Mouse (Mus musculus): ENCODE data around the gene Rarb.

Gene Rarb

GRCm38 (mm10) chr14:16537433-16537832 lies 281.5 kb downstream of the Rarb start:
- DNase-seq (ENCODE audit: low read depth, low spot score), result no peak

GRCm38 (mm10) chr14:16528631-16529030 lies 290.3 kb downstream of the Rarb start:
- DNase-seq (ENCODE audit: low read depth, low spot score), result no peak

DNA sequence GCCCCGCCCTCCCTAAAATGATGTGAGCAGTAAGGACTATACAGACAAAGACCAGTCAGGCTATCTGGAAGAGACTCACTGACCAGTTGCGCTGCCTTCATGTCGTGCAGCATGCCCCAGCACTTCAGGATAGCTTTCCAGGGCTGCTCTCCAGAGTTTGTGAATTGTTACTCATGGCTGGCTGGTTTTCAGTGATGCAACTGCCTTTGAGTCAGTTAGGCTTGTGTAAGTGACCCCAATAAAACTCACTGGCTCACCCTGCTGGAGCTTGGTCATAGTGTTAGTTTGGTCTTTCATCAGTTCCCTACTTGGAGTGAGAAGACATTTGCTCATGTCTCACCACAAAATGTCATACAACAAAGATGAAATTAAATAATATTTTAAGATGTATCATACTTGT lies 292.8 kb downstream of the Rarb start:
- no peak for DNase-seq (ENCODE audit: low read depth, low spot score)

GRCm38 (mm10) chr14:16525137-16525924 lies 293.6 kb downstream of the Rarb start:
- DNase-seq (ENCODE audit: low read depth, low spot score), result no peak

DNA sequence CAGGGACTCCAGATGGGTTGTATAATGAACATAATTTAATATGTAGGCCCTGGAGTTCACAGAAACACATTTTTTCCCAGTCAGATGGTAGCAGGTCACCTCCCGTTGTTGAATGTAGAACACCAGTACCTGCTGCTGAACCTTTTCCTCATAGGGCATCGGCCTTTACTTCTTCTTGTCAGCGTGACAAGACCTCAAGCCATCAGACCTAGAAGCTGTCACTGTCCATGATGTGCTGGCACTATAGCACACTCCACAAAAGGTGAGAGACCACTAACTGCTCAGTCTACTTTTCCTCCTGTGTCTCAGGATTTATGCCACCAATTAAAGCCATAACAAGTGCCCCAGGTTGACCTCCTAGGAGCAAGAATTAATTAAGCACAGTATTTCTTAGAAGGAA lies 296.1 kb downstream of the Rarb start:
- no peak for DNase-seq (ENCODE audit: low read depth, low spot score)

DNA sequence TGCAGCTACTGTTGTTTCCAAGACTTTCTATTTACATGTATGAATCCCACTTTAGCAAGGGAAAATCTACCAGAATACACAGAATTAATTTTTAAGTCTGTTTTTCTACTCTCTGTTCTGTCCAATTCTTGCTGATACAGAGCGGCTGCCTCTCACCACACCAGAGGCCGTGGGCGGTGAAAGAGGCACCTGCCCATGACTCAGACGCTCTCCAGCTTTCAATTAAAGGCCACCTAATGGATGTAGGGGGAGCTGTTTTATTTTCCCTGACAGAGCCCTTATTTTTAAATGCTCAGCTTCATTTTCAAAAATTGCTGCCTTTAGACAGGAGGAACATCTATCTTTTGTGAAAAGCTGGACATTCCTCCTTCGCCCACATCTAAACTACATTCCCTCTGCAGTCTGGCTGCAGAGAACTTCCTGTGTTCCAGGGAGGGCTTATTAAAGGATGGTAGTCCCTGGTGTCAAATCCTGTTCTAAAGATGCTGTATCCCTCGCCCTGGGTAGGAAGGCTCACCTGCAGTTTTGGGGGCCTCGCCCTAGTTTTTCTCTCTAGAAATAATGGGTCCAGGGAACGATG lies 299.3 kb downstream of the Rarb start:
- no peak for DNase-seq (ENCODE audit: low read depth, low spot score)

DNA sequence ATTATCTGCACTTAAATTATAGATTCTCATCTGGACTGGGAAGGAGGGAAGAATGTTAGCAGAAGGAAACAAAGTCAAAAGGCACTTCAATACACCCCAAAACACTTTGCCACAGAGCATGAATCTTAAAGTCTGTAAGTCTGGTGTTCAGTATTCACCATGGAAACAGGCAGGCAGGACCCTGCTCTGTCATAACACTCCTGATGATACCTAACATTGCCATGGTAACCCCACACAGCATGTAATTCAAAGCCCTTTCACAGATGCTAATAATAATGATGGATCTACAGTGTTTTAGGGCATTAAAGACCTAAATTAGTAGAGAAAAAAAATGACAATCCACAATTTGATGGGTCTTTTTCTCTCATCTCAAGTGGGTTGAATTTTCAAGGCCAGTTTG lies 301.0 kb downstream of the Rarb start:
- DNase-seq (ENCODE audit: low read depth, low spot score), result no peak

GRCm38 (mm10) chr14:16515731-16516130 lies 303.2 kb downstream of the Rarb start:
- no peak for DNase-seq (ENCODE audit: low read depth, low spot score)

DNA sequence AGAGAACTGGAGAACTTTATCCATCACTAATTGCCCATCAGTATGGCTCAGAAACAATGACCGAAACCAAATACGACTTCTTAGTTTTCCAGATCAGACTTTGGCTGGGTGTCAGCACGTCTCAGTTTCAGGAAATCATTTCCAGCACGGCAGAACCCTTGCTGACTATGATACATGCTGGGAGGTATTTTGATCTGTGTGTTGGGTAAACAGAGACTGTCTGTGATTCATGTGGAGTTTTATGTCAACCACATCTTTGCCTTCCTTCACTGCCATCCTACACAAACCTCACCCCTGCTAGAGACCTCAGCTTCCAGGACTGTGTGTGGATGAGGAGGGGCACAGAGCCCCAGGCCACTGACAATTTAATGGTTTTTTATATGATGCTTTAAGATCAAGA lies 308.4 kb downstream of the Rarb start:
- DNase-seq (ENCODE audit: low read depth, low spot score), result no peak

GRCm38 (mm10) chr14:16509825-16510224 lies 309.1 kb downstream of the Rarb start:
- no peak for DNase-seq (ENCODE audit: low read depth, low spot score)

DNA sequence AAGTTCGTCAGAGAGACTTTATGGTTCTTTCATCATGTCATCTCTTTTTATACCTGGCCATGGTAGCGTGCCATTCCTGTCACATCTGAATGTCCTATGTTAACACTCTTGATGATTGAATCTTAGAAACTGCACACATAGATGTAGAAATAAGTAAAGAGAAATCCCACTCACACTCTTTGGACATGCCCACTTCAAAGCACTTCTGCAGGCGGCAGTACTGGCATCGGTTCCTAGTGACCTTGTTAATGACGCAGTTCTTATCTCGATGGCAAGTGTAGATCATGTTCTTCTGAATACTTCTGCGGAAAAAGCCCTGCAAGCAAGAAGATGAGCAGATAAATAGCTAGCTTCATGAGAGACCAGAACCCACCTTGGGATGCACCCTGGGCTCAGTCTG lies 310.2 kb downstream of the Rarb start:
- DNase-seq (ENCODE audit: low read depth, low spot score), result no peak

DNA sequence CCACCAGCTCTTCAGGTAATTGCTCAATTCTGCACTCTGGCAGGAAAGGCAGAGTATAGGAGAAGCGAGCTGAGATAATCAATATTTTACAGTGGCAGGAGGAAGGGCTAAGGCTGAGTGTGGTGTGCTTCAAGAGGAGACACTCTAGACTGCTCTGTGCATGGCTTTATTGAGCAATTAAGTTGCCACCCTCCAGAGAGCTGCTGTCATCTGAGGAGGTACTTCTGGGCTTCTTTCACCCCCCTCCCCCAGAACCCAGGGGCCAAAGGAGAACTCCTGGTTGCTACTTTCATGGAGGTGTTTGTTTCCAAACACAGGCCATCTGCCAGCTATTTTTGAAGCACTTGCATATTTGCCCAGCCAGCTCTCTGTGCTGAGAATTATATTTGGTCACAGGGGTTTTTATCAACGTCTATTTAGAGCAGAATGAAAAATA lies 321.7 kb downstream of the Rarb start:
- no peak for DNase-seq (ENCODE audit: low read depth, low spot score)

GRCm38 (mm10) chr14:16483656-16484380 lies 335.1 kb downstream of the Rarb start:
- no peak for DNase-seq (ENCODE audit: low read depth, low spot score)

DNA sequence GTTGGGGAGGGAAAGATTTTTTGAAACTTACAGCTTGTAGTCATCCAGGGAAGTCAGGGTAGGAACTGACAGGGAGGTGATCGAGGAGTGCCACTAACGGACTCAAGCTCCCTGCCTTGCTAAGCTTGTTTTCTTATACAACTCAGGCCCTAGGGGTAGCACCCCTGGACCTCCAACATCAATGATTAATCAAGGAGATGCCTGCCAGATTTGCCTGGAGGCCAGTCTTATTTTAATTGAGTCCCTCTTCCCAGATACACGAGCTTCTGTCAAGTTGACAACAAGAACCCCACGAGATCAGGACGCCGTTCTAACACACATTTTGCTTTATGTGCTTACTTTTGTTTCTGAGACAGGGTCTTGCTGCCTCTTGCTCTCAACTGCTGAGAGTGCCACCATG lies 338.3 kb downstream of the Rarb start:
- no peak for DNase-seq (ENCODE audit: low read depth, low spot score)

DNA sequence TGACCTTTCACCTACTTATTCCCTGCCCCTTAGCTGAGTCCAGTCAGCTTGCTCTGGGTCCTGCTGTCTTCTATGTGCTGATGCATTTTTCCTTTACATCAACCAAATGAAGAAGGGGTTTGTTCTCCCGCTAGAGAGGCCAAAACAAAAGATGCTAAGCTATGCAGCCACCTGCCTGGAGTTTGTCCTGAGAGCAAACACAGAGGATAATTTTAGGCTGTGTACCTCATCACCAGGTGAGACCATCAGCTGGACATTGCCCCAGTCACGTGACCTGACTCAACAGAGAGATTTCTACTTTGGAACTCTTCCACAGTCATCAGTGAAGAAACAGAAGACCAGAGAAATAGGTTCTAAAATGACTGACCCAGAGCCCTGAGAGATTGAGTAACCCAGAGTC lies 339.4 kb downstream of the Rarb start:
- DNase-seq (ENCODE audit: low read depth, low spot score), result no peak

DNA sequence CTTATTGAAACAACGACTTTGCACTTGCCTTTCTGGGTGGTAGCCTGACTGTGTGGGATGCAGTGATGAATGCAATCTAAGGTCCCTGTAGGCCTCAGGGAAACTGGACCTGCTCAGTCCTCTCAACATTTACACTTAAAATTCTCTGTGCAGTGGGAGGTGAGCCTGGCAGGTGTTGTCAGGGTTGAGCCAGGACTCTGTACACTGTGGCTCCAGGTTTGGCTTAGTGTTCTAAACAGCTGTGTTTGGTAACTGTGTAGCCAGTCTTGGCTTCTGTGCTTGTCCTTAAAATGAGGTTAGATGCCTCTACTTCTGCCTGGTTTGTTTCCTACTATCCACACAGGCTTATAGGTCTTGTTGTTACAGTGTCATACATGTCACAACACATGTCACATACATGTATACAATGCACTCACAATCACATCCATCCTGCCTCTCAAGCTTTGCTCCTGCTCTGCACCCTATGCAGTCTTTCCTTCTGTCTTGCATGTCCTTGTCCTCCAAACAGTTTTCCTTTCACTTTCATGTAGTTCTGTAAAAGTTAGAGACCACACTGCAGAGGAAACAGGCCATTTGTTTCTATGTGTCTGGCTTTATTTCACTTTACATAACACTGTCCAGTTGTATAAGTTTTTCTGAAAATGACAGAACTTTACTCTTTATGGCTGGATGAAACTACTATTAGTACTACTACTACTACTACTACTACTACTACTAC lies 340.2 kb downstream of the Rarb start:
- DNase-seq (ENCODE audit: low read depth, low spot score), result no peak

DNA sequence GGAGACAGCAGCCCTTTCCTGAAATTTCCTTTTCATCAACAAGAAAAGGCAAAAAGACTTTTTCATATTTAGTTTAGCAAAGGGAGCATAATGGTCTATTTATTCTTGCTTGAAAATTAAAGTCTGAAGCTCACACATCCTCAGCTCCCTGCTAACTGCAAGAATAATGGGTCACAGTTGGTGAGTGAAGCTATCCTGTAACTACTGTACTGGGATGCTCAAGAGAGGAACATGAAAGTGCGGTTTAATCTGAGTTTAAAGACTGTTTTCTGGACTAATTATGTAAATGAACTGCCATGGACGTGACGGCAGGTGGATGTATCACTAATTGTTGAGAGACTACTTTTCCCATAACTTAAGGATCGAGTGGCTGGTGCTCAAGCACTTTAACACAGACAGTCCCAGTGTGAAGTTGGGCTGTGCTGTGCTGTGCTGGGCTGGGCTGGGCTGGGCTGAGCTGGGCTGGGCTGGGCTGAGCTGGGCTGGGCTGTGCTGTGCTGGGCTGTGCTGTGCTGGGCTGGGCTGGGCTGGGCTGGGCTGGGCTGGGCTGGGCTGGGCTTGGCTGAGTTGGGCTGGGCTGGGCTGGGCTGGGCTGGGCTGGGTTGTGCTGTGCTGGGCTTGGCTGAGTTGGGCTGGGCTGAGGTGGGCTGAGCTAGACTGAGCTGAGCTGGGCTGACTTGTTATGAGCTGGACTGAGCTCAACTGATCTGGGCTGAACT lies 370.5 kb downstream of the Rarb start:
- no peak for DNase-seq (ENCODE audit: low read depth, low spot score)

DNA sequence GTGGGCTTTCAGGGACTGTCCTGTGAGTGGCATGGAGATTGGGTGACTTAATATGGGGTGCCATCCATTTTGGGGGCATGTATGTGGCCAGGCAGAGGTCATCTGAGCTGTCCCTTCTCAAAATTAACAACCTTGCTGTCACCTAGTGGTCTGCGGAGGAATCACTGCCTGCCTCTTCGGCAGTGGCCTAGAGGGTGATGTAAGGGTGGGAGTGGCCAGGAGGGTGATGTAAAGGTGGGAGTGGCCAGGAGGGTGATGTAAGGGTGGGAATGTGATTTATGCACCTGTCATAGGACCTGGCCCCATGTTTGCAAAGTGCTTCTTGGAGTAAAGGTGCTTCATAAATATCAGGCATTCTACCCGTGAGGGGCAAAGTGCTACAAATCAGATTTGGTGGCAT lies 371.4 kb downstream of the Rarb start:
- DNase-seq (ENCODE audit: low read depth, low spot score), result peak; percentile 24

GRCm38 (mm10) chr14:16444859-16445258 lies 374.1 kb downstream of the Rarb start:
- no peak for DNase-seq (ENCODE audit: low read depth, low spot score)

GRCm38 (mm10) chr14:16439385-16440126 lies 379.4 kb downstream of the Rarb start:
- no peak for DNase-seq (ENCODE audit: low read depth, low spot score)

DNA sequence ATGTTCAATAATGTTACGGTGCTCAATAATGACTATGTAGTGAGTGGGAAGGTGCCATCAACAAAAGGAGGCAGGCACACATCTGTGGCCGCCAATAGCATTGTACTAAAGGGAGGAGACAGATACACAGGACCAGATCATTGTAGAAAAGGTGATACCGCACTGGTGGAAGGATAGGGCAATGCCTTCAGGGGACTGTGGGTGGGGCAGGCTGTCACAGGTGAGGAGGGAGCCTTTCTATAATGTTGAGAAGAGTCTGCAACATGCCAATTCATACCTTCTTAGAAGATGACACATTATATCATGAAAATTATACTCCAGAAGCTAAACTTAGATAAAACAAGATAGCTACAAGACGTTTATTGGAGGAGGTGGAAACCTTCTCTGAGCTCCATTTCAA lies 381.6 kb downstream of the Rarb start:
- no peak for DNase-seq (ENCODE audit: low read depth, low spot score)
